Mouse (Mus musculus) forebrain, embryonic 13.5 days (tissue): ENCODE data around the gene Dhps. TPM values are rescaled to one million over a fixed set of nuclear protein-coding genes. Genes with fewer than 3 reads are reported as not detected.
"Not testable (repeated sequence)": the region's sequence is repeated elsewhere in the genome, so short reads cannot be mapped to it uniquely, and the experiment has no call there.

Source experiments
- ATAC-seq: fragments of 200-750 bp; cut with Nextera tagmentation; 2 replicates; pipeline ENCODE4 v1.8.0; 2017
- H3K27ac ChIP-seq: fragments of 300-500 bp; sonication (generic); 2 replicates; pipeline ENCODE4 v1.5.1; 2015; ENCODE audit warnings: inconsistent platforms, mild to moderate bottlenecking, moderate library complexity
- H3K27me3 ChIP-seq: fragments of 300-500 bp; sonication (generic); 2 replicates; pipeline ENCODE4 v1.6.1; 2015; ENCODE audit warnings: mild to moderate bottlenecking, inconsistent platforms
- H3K36me3 ChIP-seq: fragments of 300-500 bp; sonication (generic); 2 replicates; pipeline ENCODE4 v1.6.1; 2015; ENCODE audit warnings: mild to moderate bottlenecking, inconsistent platforms; ENCODE audit not compliant: poor library complexity, severe bottlenecking
- H3K4me1 ChIP-seq: fragments of 300-500 bp; sonication (generic); 2 replicates; pipeline ENCODE4 v1.6.1; 2015; ENCODE audit warnings: inconsistent platforms
- H3K4me2 ChIP-seq: fragments of 300-500 bp; sonication (generic); 2 replicates; pipeline ENCODE4 v1.6.1; 2015; ENCODE audit warnings: inconsistent platforms, mild to moderate bottlenecking, moderate library complexity
- H3K4me3 ChIP-seq: fragments of 300-500 bp; sonication (generic); 2 replicates; pipeline ENCODE4 v1.5.1; 2015; ENCODE audit warnings: mild to moderate bottlenecking, inconsistent platforms
- H3K9ac ChIP-seq: fragments of 300-500 bp; sonication (generic); 2 replicates; pipeline ENCODE4 v1.6.1; 2015; ENCODE audit warnings: mild to moderate bottlenecking, inconsistent platforms
- H3K9me3 ChIP-seq: fragments of 300-500 bp; sonication (generic); replicated peaks from 2 replicates; pipeline ENCODE4 v1.6.1; 2016; ENCODE audit warnings: inconsistent platforms
- WGBS: fragments of 180-500 bp; shearing (Covaris S2); methylation state at CpG from one replicate; pipeline ENCODE4 v1.1.7; 2015; 5-methylcytosine and 5-hydroxymethylcytosine counted together
- polyA plus RNA-seq: library from polyadenylated mRNA; unstranded; fragments of >200 nt; fragmentation: Nextera tagmentation; extraction: Ambion mirVana; gene quantifications from 2 replicates; pipeline ENCODE4 v1.2.1, GENCODE M21; 2015

The Dhps gene
- polyA plus RNA-seq, 1 experiment from 2014 or later = 79.5 TPM

DNA sequence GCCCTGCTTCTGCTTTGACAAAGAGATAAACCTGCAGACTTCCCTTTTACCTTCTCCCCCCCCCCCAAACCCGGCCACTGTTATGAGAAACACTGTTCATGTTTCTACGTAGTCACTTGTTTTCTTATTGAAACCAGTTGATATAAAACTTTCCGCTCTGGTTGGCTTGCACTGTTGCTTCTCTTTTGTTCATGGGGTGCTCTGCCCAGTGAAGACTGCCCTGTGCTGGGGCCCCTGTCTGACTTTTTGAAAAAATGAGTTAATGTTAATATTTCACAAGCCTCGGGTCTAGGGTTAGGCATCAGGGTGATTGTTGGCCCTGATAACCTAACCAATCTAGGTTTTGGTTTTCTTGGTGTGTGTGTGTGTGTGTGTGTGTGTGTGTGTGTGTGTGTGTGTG, 10.6 kb downstream of the Dhps start:
- Histone ChIP-seq H3K4me1 (peaks cover 36% of the 10 kb centered on the region), H3K4me2 (peak overlapping the region; percentile 96), H3K36me3 (peaks cover 41% of the 10 kb centered on the region)
- not testable (repeated sequence) for ATAC-seq, H3K4me3 ChIP-seq, H3K27me3 ChIP-seq, H3K9me3 ChIP-seq, H3K27ac ChIP-seq, H3K9ac ChIP-seq
- 99% methylated on average over 4 of the region's 4 CpGs for WGBS

DNA sequence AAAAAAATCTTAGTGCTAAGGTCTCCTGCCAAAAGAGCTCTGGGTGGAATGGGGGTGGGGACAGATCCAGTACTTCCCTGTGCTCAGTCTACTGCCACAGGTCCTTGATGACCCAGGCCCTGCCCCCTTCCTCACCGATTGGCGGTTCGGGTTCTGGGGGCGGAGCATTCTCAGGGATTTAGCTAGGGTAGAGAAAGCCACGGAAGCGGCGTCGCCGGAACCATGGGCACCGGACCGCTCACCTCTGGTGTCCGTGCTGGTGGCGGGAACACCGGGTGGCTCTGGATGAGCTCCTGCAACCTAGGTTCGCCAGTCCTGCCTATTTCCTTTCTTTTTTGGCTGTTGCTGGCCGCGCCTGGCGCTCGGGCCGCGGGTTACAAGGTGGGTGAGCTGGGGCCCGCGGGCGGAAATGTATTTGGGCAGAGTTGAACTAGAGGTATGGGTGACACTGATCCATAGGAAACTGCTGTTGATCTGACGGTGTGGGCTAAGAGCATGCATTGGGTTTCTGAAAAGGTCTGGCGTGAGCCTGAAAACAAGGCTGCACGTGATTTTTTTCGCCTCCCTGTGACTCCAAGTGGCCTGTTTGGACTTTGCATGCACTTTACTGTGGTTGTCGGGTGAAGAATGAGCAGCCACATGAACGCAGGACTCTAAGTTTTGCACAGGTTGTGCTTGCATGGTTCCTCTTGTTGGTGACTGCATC, 11.7 kb downstream of the Dhps start, which contains the start of gene Man2b1:
Man2b1 (plus strand) TSS at position 163 of the 706 bp plus-strand sequence.
- H3K36me3 ChIP-seq = peaks cover 46% of the 10 kb centered on the region
- H3K4me2 ChIP-seq = peak within 1 kb of the TSS; percentile 96
- H3K9me3 ChIP-seq = no peaks in the 10 kb centered on the region
- WGBS = under 1% methylated on average over 30 of the region's 30 CpGs
- H3K4me3 ChIP-seq = peak within 1 kb of the TSS; percentile 64
- ATAC-seq = peak; percentile 80
- H3K4me1 ChIP-seq = peaks cover 36% of the 10 kb centered on the region
- H3K27ac ChIP-seq = no peak within 1 kb of the TSS
- no peaks in the 10 kb centered on the region for H3K27me3 ChIP-seq
- peak within 1 kb of the TSS; percentile 77 for H3K9ac ChIP-seq

DNA sequence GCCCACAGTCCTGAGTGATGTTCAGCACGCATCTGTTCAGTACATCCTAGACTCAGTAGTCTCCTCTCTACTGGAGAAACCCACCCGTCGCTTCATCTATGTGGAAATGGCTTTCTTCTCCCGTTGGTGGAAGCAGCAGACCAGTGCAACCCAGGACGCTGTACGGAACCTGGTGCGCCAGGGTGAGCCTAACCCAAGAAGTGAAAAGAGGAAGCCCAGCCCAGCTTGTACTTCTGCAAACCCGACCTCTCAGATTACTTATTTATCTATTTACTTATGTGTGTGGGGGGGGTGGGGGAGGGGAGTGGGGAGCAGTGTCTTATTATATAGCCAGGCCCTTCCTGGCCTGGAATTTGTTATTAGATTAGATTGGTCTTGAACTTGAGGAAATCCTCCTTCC, 13.1 kb downstream of the Dhps start:
- no peak overlapping the region for H3K27ac ChIP-seq
- WGBS = 90% methylated on average over 8 of the region's 8 CpGs
- no peak overlapping the region for H3K9ac ChIP-seq
- no peaks in the 10 kb centered on the region for H3K9me3 ChIP-seq
- H3K4me2 ChIP-seq = no peak overlapping the region
- no peak for ATAC-seq
- peaks cover 44% of the 10 kb centered on the region for H3K36me3 ChIP-seq
- no peak overlapping the region for H3K4me3 ChIP-seq
- no peaks in the 10 kb centered on the region for H3K27me3 ChIP-seq
- H3K4me1 ChIP-seq = peaks cover 32% of the 10 kb centered on the region

DNA sequence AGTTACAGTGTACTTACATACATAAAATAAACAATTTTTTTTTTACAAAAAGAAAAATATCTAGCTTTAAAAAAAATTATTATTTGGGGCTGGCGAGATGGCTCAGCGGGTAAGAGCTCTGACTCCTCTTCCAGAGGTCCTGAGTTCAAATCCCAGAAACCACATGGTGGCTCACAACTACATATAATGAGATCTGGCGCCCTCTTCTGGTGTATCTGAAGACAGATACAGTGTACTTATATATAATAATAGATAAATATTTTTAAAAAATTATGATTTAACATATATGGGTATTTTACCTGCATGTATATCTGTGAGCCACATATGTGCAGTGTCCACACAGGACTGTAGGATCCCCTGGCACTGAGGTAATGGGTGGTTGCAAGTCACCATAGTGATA, 14.7 kb downstream of the Dhps start:
- H3K9ac ChIP-seq = no peak overlapping the region
- H3K9me3 ChIP-seq = no peaks in the 10 kb centered on the region
- no peak overlapping the region for H3K4me3 ChIP-seq
- H3K27ac ChIP-seq = no peak overlapping the region
- H3K36me3 ChIP-seq = peaks cover 50% of the 10 kb centered on the region
- peaks cover 26% of the 10 kb centered on the region for H3K4me1 ChIP-seq
- 75% methylated on average over 3 of the region's 3 CpGs for WGBS
- no peak overlapping the region for H3K4me2 ChIP-seq
- no peaks in the 10 kb centered on the region for H3K27me3 ChIP-seq
- ATAC-seq = no peak

DNA sequence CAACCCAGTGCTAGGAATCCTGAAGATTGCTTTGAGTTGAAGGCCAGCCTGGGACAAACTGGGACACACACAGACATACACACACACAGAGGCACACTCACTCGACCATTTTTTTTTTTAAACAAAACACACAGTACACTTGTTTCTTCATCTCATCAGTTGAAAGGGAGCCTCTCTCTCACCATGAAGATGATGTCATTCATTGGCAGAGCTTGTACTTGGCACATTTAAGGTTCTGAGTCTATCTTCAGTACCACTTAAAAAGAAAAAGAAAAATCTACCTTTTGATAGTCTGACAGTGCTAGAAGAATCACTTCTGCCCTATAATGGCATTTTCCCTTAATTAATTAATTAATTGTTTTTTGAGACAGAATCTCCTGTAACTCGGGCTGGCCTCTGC, 17.2 kb downstream of the Dhps start:
- H3K36me3 ChIP-seq = peaks cover 60% of the 10 kb centered on the region
- H3K9ac ChIP-seq = no peak overlapping the region
- H3K4me1 ChIP-seq = peaks cover 6% of the 10 kb centered on the region
- no peak overlapping the region for H3K4me3 ChIP-seq
- no peak overlapping the region for H3K27ac ChIP-seq
- 79% methylated on average over 2 of the region's 2 CpGs for WGBS
- ATAC-seq = no peak
- no peaks in the 10 kb centered on the region for H3K27me3 ChIP-seq
- H3K4me2 ChIP-seq = no peak overlapping the region
- H3K9me3 ChIP-seq = no peaks in the 10 kb centered on the region

DNA sequence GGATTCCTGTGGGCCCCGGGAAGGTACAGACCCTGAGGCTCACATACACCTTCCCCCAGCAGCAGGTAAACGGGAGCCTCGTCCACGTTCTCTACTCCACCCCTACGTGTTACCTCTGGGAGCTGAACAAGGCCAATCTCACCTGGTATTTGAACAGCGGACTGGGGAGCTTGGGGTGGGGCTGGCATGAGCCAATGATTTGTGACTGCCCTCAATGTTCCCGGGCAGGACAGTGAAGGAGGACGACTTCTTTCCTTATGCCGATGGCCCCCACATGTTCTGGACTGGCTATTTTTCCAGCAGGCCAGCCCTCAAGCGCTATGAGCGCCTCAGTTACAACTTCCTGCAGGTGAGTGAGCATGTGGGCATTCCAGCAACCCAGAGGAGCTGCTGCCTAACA, 19.3 kb downstream of the Dhps start:
- Histone ChIP-seq H3K4me2 (no peak overlapping the region), H3K27ac (no peak overlapping the region), H3K9me3 (no peaks in the 10 kb centered on the region), H3K9ac (no peak overlapping the region), H3K36me3 (peaks cover 69% of the 10 kb centered on the region), H3K4me1 (no peaks in the 10 kb centered on the region), H3K4me3 (no peak overlapping the region), H3K27me3 (no peaks in the 10 kb centered on the region)
- 91% methylated on average over 11 of the region's 11 CpGs for WGBS
- ATAC-seq = no peak

DNA sequence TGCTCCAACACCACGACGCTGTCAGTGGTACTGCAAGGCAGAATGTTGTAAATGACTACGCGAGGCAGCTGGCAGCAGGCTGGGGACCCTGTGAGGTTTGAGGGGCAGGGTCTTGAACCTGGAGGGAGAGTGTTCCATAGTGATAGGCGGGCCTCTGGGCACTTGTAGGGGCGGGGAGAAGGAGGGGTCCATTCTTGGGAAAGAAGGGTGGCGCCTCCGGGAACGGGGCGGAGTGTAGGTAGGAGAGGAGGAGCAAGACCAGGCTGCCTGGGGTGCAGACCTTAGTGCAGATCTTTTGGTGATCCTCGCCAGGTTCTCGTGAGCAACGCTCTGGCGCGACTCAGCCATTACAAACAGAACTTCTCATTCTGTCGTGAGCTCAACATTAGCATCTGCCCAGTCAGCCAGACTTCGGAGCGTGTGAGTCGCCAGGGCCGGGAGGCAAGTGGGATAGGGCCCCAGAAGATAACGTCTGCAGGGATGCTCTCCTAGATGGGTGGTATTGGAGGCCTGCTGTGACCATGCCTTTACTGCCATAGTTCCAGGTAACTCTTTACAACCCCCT, 20.1 kb downstream of the Dhps start:
- H3K4me2 ChIP-seq = no peak overlapping the region
- WGBS = 34% methylated on average over 21 of the region's 21 CpGs
- no peaks in the 10 kb centered on the region for H3K9me3 ChIP-seq
- H3K9ac ChIP-seq = no peak overlapping the region
- no peak overlapping the region for H3K4me3 ChIP-seq
- no peak for ATAC-seq
- H3K36me3 ChIP-seq = peaks cover 70% of the 10 kb centered on the region
- no peak overlapping the region for H3K27ac ChIP-seq
- no peaks in the 10 kb centered on the region for H3K4me1 ChIP-seq
- no peaks in the 10 kb centered on the region for H3K27me3 ChIP-seq

DNA sequence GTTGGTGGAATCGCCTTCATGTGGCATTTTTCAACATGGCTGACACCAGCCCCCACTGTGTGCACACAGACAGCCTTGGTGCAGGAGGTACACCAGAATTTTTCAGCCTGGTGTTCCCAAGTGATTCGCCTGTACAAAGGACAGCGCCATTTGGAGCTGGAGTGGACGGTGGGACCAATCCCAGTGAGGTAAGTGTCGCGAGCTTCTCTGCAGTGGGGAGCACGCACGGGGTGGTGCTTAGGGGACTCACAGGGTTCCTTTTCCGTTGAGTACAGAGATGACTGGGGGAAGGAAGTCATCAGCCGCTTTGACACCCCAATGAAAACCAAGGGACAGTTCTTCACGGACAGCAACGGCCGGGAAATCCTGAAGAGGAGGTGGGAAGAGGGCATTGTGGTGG, 23.5 kb downstream of the Dhps start:
- H3K27ac ChIP-seq = no peak overlapping the region
- no peaks in the 10 kb centered on the region for H3K9me3 ChIP-seq
- H3K9ac ChIP-seq = no peak overlapping the region
- no peaks in the 10 kb centered on the region for H3K4me1 ChIP-seq
- H3K36me3 ChIP-seq = peaks cover 67% of the 10 kb centered on the region
- no peak for ATAC-seq
- H3K4me2 ChIP-seq = no peak overlapping the region
- WGBS = 94% methylated on average over 13 of the region's 13 CpGs
- no peaks in the 10 kb centered on the region for H3K27me3 ChIP-seq
- no peak overlapping the region for H3K4me3 ChIP-seq

DNA sequence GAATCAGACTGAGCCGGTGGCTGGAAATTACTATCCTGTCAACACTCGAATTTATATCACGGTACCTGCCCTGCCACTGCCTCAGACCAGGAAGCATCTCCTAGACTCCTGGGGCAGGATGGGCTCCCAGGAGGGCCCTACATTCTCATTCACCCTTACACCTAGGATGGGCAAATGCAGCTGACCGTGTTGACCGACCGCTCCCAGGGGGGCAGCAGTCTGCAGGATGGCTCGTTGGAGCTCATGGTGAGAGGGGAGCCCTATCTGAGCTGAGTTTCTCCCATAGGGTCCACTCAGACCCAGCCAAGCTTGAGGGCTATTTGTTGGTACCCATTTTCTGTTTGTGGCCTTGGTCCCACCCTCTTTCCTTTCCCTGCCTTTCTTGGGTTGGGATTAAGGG, 24.0 kb downstream of the Dhps start:
- Histone ChIP-seq H3K27me3 (no peaks in the 10 kb centered on the region), H3K4me1 (no peaks in the 10 kb centered on the region), H3K4me2 (no peak overlapping the region), H3K9ac (no peak overlapping the region), H3K27ac (no peak overlapping the region), H3K9me3 (no peaks in the 10 kb centered on the region), H3K36me3 (peaks cover 67% of the 10 kb centered on the region), H3K4me3 (no peak overlapping the region)
- ATAC-seq = no peak
- 94% methylated on average over 7 of the region's 7 CpGs for WGBS

DNA sequence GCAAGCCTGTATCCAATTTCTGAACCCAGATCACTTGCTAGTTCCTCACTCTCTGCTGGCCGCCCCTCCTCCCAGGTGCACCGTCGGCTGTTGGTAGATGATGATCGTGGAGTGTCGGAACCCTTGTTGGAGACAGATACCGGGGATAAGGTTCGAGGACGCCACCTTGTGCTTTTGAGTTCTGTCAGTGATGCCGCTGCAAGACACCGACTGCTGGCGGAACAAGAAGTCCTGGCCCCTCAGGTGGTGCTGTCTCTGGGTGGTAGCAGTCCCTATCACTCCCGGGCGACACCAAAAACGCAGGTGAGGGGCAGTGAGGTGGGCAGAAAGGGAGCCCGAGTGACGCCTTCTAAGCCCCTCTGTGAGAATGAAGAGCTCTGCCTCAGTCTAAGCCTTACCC, 24.6 kb downstream of the Dhps start:
- no peak overlapping the region for H3K4me3 ChIP-seq
- no peak overlapping the region for H3K27ac ChIP-seq
- no peak overlapping the region for H3K9ac ChIP-seq
- ATAC-seq = no peak
- H3K27me3 ChIP-seq = no peaks in the 10 kb centered on the region
- H3K9me3 ChIP-seq = no peaks in the 10 kb centered on the region
- no peak overlapping the region for H3K4me2 ChIP-seq
- peaks cover 62% of the 10 kb centered on the region for H3K36me3 ChIP-seq
- WGBS = 93% methylated on average over 16 of the region's 16 CpGs
- H3K4me1 ChIP-seq = no peaks in the 10 kb centered on the region

DNA sequence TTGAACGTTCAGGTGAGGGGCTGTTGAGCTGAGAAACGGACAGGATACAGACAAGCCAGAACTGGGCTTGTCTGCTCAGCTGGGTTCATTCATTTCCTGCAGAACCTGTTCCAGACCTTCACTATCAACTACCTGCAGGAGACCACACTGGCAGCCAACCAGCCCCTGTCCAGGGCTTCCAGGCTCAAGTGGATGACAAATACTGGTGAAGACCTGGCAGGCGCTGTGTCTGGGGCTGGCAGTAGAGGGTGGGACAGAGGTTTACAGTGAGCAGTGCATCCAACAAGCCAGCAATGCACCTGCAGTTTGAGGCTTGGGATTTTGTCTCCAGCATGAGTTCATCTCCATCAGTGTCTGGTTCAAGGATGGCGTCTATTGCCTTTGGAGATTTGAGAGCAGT, 25.3 kb downstream of the Dhps start:
- Histone ChIP-seq H3K27me3 (no peaks in the 10 kb centered on the region), H3K4me2 (no peak overlapping the region), H3K4me3 (no peak overlapping the region), H3K9ac (no peak overlapping the region), H3K36me3 (peaks cover 56% of the 10 kb centered on the region), H3K4me1 (no peaks in the 10 kb centered on the region), H3K9me3 (no peaks in the 10 kb centered on the region), H3K27ac (no peak overlapping the region)
- 92% methylated on average over 4 of the region's 4 CpGs for WGBS
- ATAC-seq = no peak

DNA sequence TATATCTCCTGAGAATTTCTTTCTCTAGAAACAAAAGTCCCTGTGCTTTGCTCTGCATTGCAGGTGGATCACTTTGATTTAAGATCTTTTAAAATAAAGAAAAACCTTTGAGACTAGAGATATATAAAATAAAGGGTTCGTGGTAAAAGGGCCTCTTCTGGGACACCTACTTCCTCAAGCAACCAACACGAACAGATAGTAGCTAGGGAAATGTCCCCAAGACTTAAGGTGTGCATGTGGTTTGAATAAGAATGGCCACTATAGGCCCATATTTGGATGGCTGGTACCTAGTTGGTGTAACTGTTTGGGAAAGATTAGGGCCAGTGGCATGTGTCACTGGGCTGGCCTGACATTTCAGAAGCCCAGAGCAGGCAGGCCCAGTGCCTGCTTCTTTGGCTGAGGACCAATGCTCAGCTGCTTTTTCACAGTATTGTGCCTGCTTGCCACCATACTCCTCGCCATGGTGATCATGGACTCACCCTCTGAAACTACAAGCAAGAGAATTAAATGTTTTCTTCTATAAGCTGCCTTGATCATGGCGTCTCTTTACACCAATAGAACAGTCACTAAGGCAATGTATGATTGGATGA, 28.6 kb downstream of the Dhps start:
- Histone ChIP-seq H3K9me3 (no peaks in the 10 kb centered on the region), H3K27ac (no peak overlapping the region), H3K4me1 (no peaks in the 10 kb centered on the region), H3K36me3 (peaks cover 38% of the 10 kb centered on the region), H3K9ac (no peak overlapping the region), H3K4me2 (no peak overlapping the region), H3K27me3 (no peaks in the 10 kb centered on the region), H3K4me3 (no peak overlapping the region)
- WGBS = 84% methylated on average over 4 of the region's 4 CpGs
- no peak for ATAC-seq
